Mouse (Mus musculus): ENCODE measurements around the gene U2af2.

U2af2 gene

GRCm38 (mm10) chr7:5099796-5100195 is 37.9 kb downstream of the U2af2 start:
- ATAC-seq (ENCODE audit: insufficient number of reproducible peaks, low FRiP score, low TSS enrichment) = no peak

- ATAC-seq (ENCODE audit: insufficient number of reproducible peaks, low FRiP score, low TSS enrichment) = no peak
Observed at GRCm38 (mm10) chr7:5101066-5101663, 39.2 kb downstream of the U2af2 start.

- ATAC-seq (ENCODE audit: insufficient number of reproducible peaks, low FRiP score, low TSS enrichment) = no peak
Observed at GRCm38 (mm10) chr7:5102564-5102963, 40.6 kb downstream of the U2af2 start.

GRCm38 (mm10) chr7:5108272-5108671 is 46.3 kb downstream of the U2af2 start:
- ATAC-seq (ENCODE audit: insufficient number of reproducible peaks, low FRiP score, low TSS enrichment) = no peak

- ATAC-seq (ENCODE audit: insufficient number of reproducible peaks, low FRiP score, low TSS enrichment) = no peak
Observed at GRCm38 (mm10) chr7:5109301-5109700, 47.4 kb downstream of the U2af2 start.

GRCm38 (mm10) chr7:5112701-5113100 is 50.8 kb downstream of the U2af2 start:
- ATAC-seq (ENCODE audit: insufficient number of reproducible peaks, low FRiP score, low TSS enrichment) = no peak

GRCm38 (mm10) chr7:5116850-5117249 is 54.9 kb downstream of the U2af2 start, which contains the start of gene Rfpl4:
Rfpl4 (minus strand) TSS chr7:5116950.
- no peak for ATAC-seq (ENCODE audit: insufficient number of reproducible peaks, low FRiP score, low TSS enrichment)

- ATAC-seq (ENCODE audit: insufficient number of reproducible peaks, low FRiP score, low TSS enrichment) = no peak
Observed at GRCm38 (mm10) chr7:5125078-5125477, 63.1 kb downstream of the U2af2 start.

GRCm38 (mm10) chr7:5125549-5126406 is 63.8 kb downstream of the U2af2 start, which contains the start of gene Rasl2-9:
Rasl2-9 (minus strand) TSS chr7:5125950.
- ATAC-seq (ENCODE audit: insufficient number of reproducible peaks, low FRiP score, low TSS enrichment) = peak; percentile 31; the same call in 1 of the 2 replicates

Data from cerebellum, adult (tissue).